Mouse (Mus musculus) hindbrain, embryonic 11.5 days (tissue): ENCODE results near the gene Slc23a2. TPM values are rescaled to one million over a fixed set of nuclear protein-coding genes. Genes with fewer than 3 reads are reported as not detected.

Source experiments
- ATAC-seq: fragments of 200-750 bp; cut with Nextera tagmentation; 2 replicates; pipeline ENCODE4 v1.8.0; 2017; ENCODE audit warnings: mild to moderate bottlenecking, moderate TSS enrichment, moderate library complexity; ENCODE audit not compliant: low FRiP score
- DNase-seq: peaks from one replicate; pipeline ENCODE4 v3.0.0-alpha.2; 2015; ENCODE audit warnings: low spot score
- H3K27ac ChIP-seq: fragments of 300-500 bp; sonication (generic); 2 replicates; pipeline ENCODE4 v1.5.1; 2014; ENCODE audit warnings: mild to moderate bottlenecking, low read depth, low read length
- H3K27me3 ChIP-seq: fragments of 300-500 bp; sonication (generic); 2 replicates; pipeline ENCODE4 v1.6.1; 2014; ENCODE audit warnings: mild to moderate bottlenecking, low read length, moderate library complexity, mixed read lengths; ENCODE audit not compliant: control insufficient read depth, insufficient read depth
- H3K36me3 ChIP-seq: fragments of 300-500 bp; sonication (generic); 2 replicates; pipeline ENCODE4 v1.6.1; 2014; ENCODE audit warnings: mild to moderate bottlenecking, low read length, moderate library complexity, mixed read lengths; ENCODE audit not compliant: control insufficient read depth, insufficient read depth
- H3K4me1 ChIP-seq: fragments of 300-500 bp; sonication (generic); replicated peaks from 2 replicates; pipeline ENCODE4 v1.6.1; 2014; ENCODE audit warnings: low read length, mixed read lengths; ENCODE audit not compliant: control insufficient read depth, insufficient read depth
- H3K4me2 ChIP-seq: fragments of 300-500 bp; sonication (generic); replicated peaks from 2 replicates; pipeline ENCODE4 v1.6.1; 2014; ENCODE audit warnings: mild to moderate bottlenecking, low read depth, low read length
- H3K4me3 ChIP-seq: fragments of 300-500 bp; sonication (generic); 2 replicates; pipeline ENCODE4 v1.5.1; 2014; ENCODE audit warnings: low read depth, low read length
- H3K9ac ChIP-seq: fragments of 300-500 bp; sonication (generic); 2 replicates; pipeline ENCODE4 v1.6.1; 2014; ENCODE audit warnings: low read depth, low read length
- H3K9me3 ChIP-seq: fragments of 300-500 bp; sonication (generic); 2 replicates; pipeline ENCODE4 v1.6.1; 2016; ENCODE audit warnings: low read length; ENCODE audit not compliant: control insufficient read depth
- WGBS: fragments of 180-500 bp; shearing (Covaris S2); extraction: QIAGEN DNeasy Blood & Tissue Kit; methylation state at CpG from one replicate; pipeline ENCODE4 v1.1.7; 2014; 5-methylcytosine and 5-hydroxymethylcytosine counted together
- polyA plus RNA-seq: library from polyadenylated mRNA; unstranded; fragments of >200 nt; fragmentation: Nextera tagmentation; extraction: Ambion mirVana; gene quantifications from 2 replicates; pipeline ENCODE4 v1.2.1, GENCODE M21; 2014

Slc23a2 gene
- polyA plus RNA-seq, 1 experiment from 2014 or later = 11.4 TPM

- DNase-seq (no peak), ATAC-seq (no peak)
- no peaks in the 10 kb centered on the region for H3K9me3 ChIP-seq
- H3K4me1 ChIP-seq = no peaks in the 10 kb centered on the region
- no peak overlapping the region for H3K27ac ChIP-seq
- no peak overlapping the region for H3K9ac ChIP-seq
- no peak overlapping the region for H3K4me3 ChIP-seq
- no peak overlapping the region for H3K4me2 ChIP-seq
- H3K27me3 ChIP-seq = no peaks in the 10 kb centered on the region
- H3K36me3 ChIP-seq = peaks cover 2% of the 10 kb centered on the region; the same call in 1 of the 2 replicates
- WGBS = 82% methylated on average over 7 of the region's 7 CpGs
Measured at GRCm38 (mm10) chr2:132020420-132020819, 124.5 kb downstream of the Slc23a2 start.

GRCm38 (mm10) chr2:132019372-132019811 lies 125.5 kb downstream of the Slc23a2 start:
- H3K27me3 ChIP-seq = no peaks in the 10 kb centered on the region
- no peak overlapping the region for H3K4me2 ChIP-seq
- H3K27ac ChIP-seq = no peak overlapping the region
- H3K4me3 ChIP-seq = no peak overlapping the region
- 83% methylated on average over 3 of the region's 3 CpGs for WGBS
- no peak overlapping the region for H3K9ac ChIP-seq
- ATAC-seq = no peak
- peaks cover 2% of the 10 kb centered on the region; the same call in 1 of the 2 replicates for H3K36me3 ChIP-seq
- no peak for DNase-seq
- no peaks in the 10 kb centered on the region for H3K4me1 ChIP-seq
- no peaks in the 10 kb centered on the region for H3K9me3 ChIP-seq

- H3K9me3 ChIP-seq = no peaks in the 10 kb centered on the region
- H3K9ac ChIP-seq = no peak overlapping the region
- DNase-seq (no peak), ATAC-seq (no peak)
- no peak overlapping the region for H3K27ac ChIP-seq
- 65% methylated on average over 4 of the region's 4 CpGs for WGBS
- H3K4me1 ChIP-seq = no peaks in the 10 kb centered on the region
- no peak overlapping the region for H3K4me2 ChIP-seq
- H3K27me3 ChIP-seq = no peaks in the 10 kb centered on the region
- H3K4me3 ChIP-seq = no peak overlapping the region
- peaks cover 2% of the 10 kb centered on the region; the same call in 1 of the 2 replicates for H3K36me3 ChIP-seq
Measured at GRCm38 (mm10) chr2:132018156-132018555, 126.8 kb downstream of the Slc23a2 start.

- WGBS = 58% methylated on average over 7 of the region's 7 CpGs
- Histone ChIP-seq H3K36me3 (peaks cover 2% of the 10 kb centered on the region; the same call in 1 of the 2 replicates), H3K9me3 (no peaks in the 10 kb centered on the region), H3K27ac (no peak overlapping the region), H3K4me2 (no peak overlapping the region), H3K9ac (0 out of 2 replicates have a peak overlapping the region, but pooled peaks have one; percentile 16), H3K27me3 (no peaks in the 10 kb centered on the region), H3K4me3 (no peak overlapping the region), H3K4me1 (no peaks in the 10 kb centered on the region)
- ATAC-seq = no peak
- DNase-seq = no peak
Measured at GRCm38 (mm10) chr2:132017611-132018010, 127.3 kb downstream of the Slc23a2 start.

- ATAC-seq (no peak), DNase-seq (no peak)
- Histone ChIP-seq H3K9ac (no peak overlapping the region), H3K4me1 (no peaks in the 10 kb centered on the region), H3K36me3 (peaks cover 5% of the 10 kb centered on the region; the same call in 1 of the 2 replicates), H3K27me3 (no peaks in the 10 kb centered on the region), H3K9me3 (no peaks in the 10 kb centered on the region), H3K4me3 (no peak overlapping the region), H3K27ac (no peak overlapping the region), H3K4me2 (no peak overlapping the region)
- 85% methylated on average over 1 of the region's 1 CpGs for WGBS
Measured at GRCm38 (mm10) chr2:132016034-132016433, 128.9 kb downstream of the Slc23a2 start.

- H3K27me3 ChIP-seq = no peaks in the 10 kb centered on the region
- H3K4me1 ChIP-seq = no peaks in the 10 kb centered on the region
- H3K9ac ChIP-seq = no peak overlapping the region
- H3K27ac ChIP-seq = no peak overlapping the region
- no peak overlapping the region for H3K4me2 ChIP-seq
- H3K4me3 ChIP-seq = no peak overlapping the region
- no peak for ATAC-seq
- DNase-seq = no peak
- H3K36me3 ChIP-seq = peaks cover 8% of the 10 kb centered on the region; the same call in 1 of the 2 replicates
- no peaks in the 10 kb centered on the region for H3K9me3 ChIP-seq
- 93% methylated on average over 4 of the region's 4 CpGs for WGBS
Measured at GRCm38 (mm10) chr2:132013152-132013551, 131.8 kb downstream of the Slc23a2 start.

- H3K4me2 ChIP-seq = no peak overlapping the region
- no peak overlapping the region for H3K27ac ChIP-seq
- H3K9me3 ChIP-seq = no peaks in the 10 kb centered on the region
- ATAC-seq = no peak
- 78% methylated on average over 2 of the region's 2 CpGs for WGBS
- H3K4me3 ChIP-seq = no peak overlapping the region
- DNase-seq = no peak
- 0 out of 2 replicates have a peak, but pooled peaks cover 5% of the 10 kb centered on the region for H3K36me3 ChIP-seq
- H3K27me3 ChIP-seq = no peaks in the 10 kb centered on the region
- no peak overlapping the region for H3K9ac ChIP-seq
- no peaks in the 10 kb centered on the region for H3K4me1 ChIP-seq
Measured at GRCm38 (mm10) chr2:132010781-132011180, 134.1 kb downstream of the Slc23a2 start.

GRCm38 (mm10) chr2:132008186-132008585 lies 136.7 kb downstream of the Slc23a2 start:
- DNase-seq = no peak
- 0 out of 2 replicates have a peak, but pooled peaks cover 5% of the 10 kb centered on the region for H3K36me3 ChIP-seq

GRCm38 (mm10) chr2:132007475-132007819 lies 137.5 kb downstream of the Slc23a2 start:
- 52% methylated on average over 6 of the region's 6 CpGs for WGBS
- DNase-seq (no peak), ATAC-seq (no peak)
- H3K27ac ChIP-seq = no peak overlapping the region
- no peak overlapping the region for H3K4me2 ChIP-seq
- H3K4me1 ChIP-seq = no peaks in the 10 kb centered on the region
- H3K36me3 ChIP-seq = 0 out of 2 replicates have a peak, but pooled peaks cover 5% of the 10 kb centered on the region
- H3K9ac ChIP-seq = no peak overlapping the region
- H3K4me3 ChIP-seq = no peak overlapping the region
- no peaks in the 10 kb centered on the region for H3K9me3 ChIP-seq
- H3K27me3 ChIP-seq = no peaks in the 10 kb centered on the region

More at GRCm38 (mm10) chr2:132008186-132008585, 136.7 kb downstream of the Slc23a2 start:
- no peak overlapping the region for H3K4me2 ChIP-seq
- no peak for ATAC-seq
- H3K27ac ChIP-seq = no peak overlapping the region
- H3K9me3 ChIP-seq = no peaks in the 10 kb centered on the region
- no peak overlapping the region for H3K9ac ChIP-seq
- no peaks in the 10 kb centered on the region for H3K4me1 ChIP-seq
- 60% methylated on average over 4 of the region's 4 CpGs for whole genome bisulfite sequencing
- no peak overlapping the region for H3K4me3 ChIP-seq
- no peaks in the 10 kb centered on the region for H3K27me3 ChIP-seq
